Mouse (Mus musculus): ENCODE results near the gene Duox1.

Gene Duox1

GRCm38 (mm10) chr2:122315372-122315771 is at the start of gene Duox1:
Gene Duox1, plus strand, starts transcription at chr2:122315672.
- no peak for DNase-seq (ENCODE audit: low spot score)

GRCm38 (mm10) chr2:122266407-122267193 is 48.9 kb upstream of the Duox1 start:
- DNase-seq (ENCODE audit: low spot score) = peak; percentile 65

- DNase-seq (ENCODE audit: low spot score) = no peak
Measured at GRCm38 (mm10) chr2:122278769-122279168, 36.7 kb upstream of the Duox1 start.

GRCm38 (mm10) chr2:122284091-122284490 is 31.4 kb upstream of the Duox1 start:
- DNase-seq (ENCODE audit: low spot score) = no peak

- no peak for DNase-seq (ENCODE audit: low spot score)
Measured at GRCm38 (mm10) chr2:122286137-122286536, 29.3 kb upstream of the Duox1 start.

- DNase-seq (ENCODE audit: low spot score) = no peak
Measured at GRCm38 (mm10) chr2:122294916-122295315, 20.6 kb upstream of the Duox1 start.

- no peak for DNase-seq (ENCODE audit: low spot score)
Measured at GRCm38 (mm10) chr2:122297271-122298095, 18.0 kb upstream of the Duox1 start.

- DNase-seq (ENCODE audit: low spot score) = no peak
Measured at GRCm38 (mm10) chr2:122298096-122298499, 17.4 kb upstream of the Duox1 start, which contains the start of gene Duox2. Gene Duox2, minus strand, starts transcription at chr2:122298449.

GRCm38 (mm10) chr2:122298596-122299490 is 16.6 kb upstream of the Duox1 start, which contains the start of gene Duoxa2:
Gene Duoxa2, plus strand, starts transcription at chr2:122298900.
- DNase-seq (ENCODE audit: low spot score) = peak; percentile 38

- no peak for DNase-seq (ENCODE audit: low spot score)
Measured at GRCm38 (mm10) chr2:122299911-122300655, 15.4 kb upstream of the Duox1 start.

- DNase-seq (ENCODE audit: low spot score) = no peak
Measured at GRCm38 (mm10) chr2:122300656-122301020, 14.8 kb upstream of the Duox1 start.

- no peak for DNase-seq (ENCODE audit: low spot score)
Measured at GRCm38 (mm10) chr2:122301081-122301920, 14.2 kb upstream of the Duox1 start.

GRCm38 (mm10) chr2:122301921-122302573 is 13.4 kb upstream of the Duox1 start:
- DNase-seq (ENCODE audit: low spot score) = no peak

- DNase-seq (ENCODE audit: low spot score) = peak; percentile 44
Measured at GRCm38 (mm10) chr2:122302574-122303241, 12.8 kb upstream of the Duox1 start.

GRCm38 (mm10) chr2:122304544-122304943 is 10.9 kb upstream of the Duox1 start:
- DNase-seq (ENCODE audit: low spot score) = no peak

- no peak for DNase-seq (ENCODE audit: low spot score)
Measured at GRCm38 (mm10) chr2:122305097-122305892, 10.2 kb upstream of the Duox1 start.

GRCm38 (mm10) chr2:122306184-122306583 is 9.3 kb upstream of the Duox1 start:
- DNase-seq (ENCODE audit: low spot score) = no peak

GRCm38 (mm10) chr2:122309647-122310046 is 5.8 kb upstream of the Duox1 start:
- no peak for DNase-seq (ENCODE audit: low spot score)

All from yolk sac, embryonic 10.5 days (tissue).